Mouse (Mus musculus) gastrocnemius, postnatal 4 days (tissue): ENCODE results near the gene Scfd2. TPM values are rescaled to one million over a fixed set of nuclear protein-coding genes. Genes with fewer than 3 reads are reported as not detected.
A peak's percentile ranks its signal among the peaks of the same experiment; 100 is the strongest.

Experiments used
- DNase-seq, 2 experiments: peaks; one replicate each; pipeline ENCODE4 v3.0.0; 2021 to 2022; ENCODE audit warnings: low spot score in 2 of 2, mixed read lengths in 2 of 2
- total RNA-seq, 2 experiments: library from RNA; stranded (reverse); gene quantifications; 2 replicates each; pipeline ENCODE4 v1.2.3; 2021

The Scfd2 gene
- total RNA-seq, 2 experiments from 2014 or later = 14.2 to 14.3 TPM

GRCm38 (mm10) chr5:74206649-74207048, 324.9 kb downstream of the Scfd2 start:
- no peak for DNase-seq

- no peak for DNase-seq
Measured at GRCm38 (mm10) chr5:74206038-74206437, 325.5 kb downstream of the Scfd2 start.

GRCm38 (mm10) chr5:74205509-74205908, 326.1 kb downstream of the Scfd2 start:
- DNase-seq = no peak

GRCm38 (mm10) chr5:74204465-74204864, 327.1 kb downstream of the Scfd2 start:
- DNase-seq = no peak

GRCm38 (mm10) chr5:74202515-74202914, 329.0 kb downstream of the Scfd2 start:
- no peak for DNase-seq

GRCm38 (mm10) chr5:74201570-74202357, 329.8 kb downstream of the Scfd2 start:
- DNase-seq = peak in 1 of 2 experiments; percentile 41

- no peak for DNase-seq
Measured at GRCm38 (mm10) chr5:74200481-74200880, 331.1 kb downstream of the Scfd2 start.

GRCm38 (mm10) chr5:74199793-74200192, 331.8 kb downstream of the Scfd2 start:
- DNase-seq = no peak

GRCm38 (mm10) chr5:74198446-74198845, 333.1 kb downstream of the Scfd2 start:
- DNase-seq = no peak

- DNase-seq = no peak
Measured at GRCm38 (mm10) chr5:74197541-74198330, 333.8 kb downstream of the Scfd2 start.

GRCm38 (mm10) chr5:74196307-74196618, 335.3 kb downstream of the Scfd2 start:
- DNase-seq = no peak

GRCm38 (mm10) chr5:74195614-74196306, 335.8 kb downstream of the Scfd2 start:
- DNase-seq = no peak

GRCm38 (mm10) chr5:74194841-74195613, 336.5 kb downstream of the Scfd2 start, which contains the start of gene Rasl11b:
Gene Rasl11b (plus strand): TSS chr5:74195286.
- DNase-seq = peak; percentile 94

GRCm38 (mm10) chr5:74194027-74194840, 337.3 kb downstream of the Scfd2 start:
- no peak for DNase-seq

GRCm38 (mm10) chr5:74193626-74194025, 337.9 kb downstream of the Scfd2 start:
- DNase-seq = no peak

GRCm38 (mm10) chr5:74193008-74193407, 338.6 kb downstream of the Scfd2 start:
- no peak for DNase-seq

- DNase-seq = no peak
Measured at GRCm38 (mm10) chr5:74190911-74191310, 340.6 kb downstream of the Scfd2 start.

GRCm38 (mm10) chr5:74190161-74190491, 341.4 kb downstream of the Scfd2 start:
- peak in 1 of 2 experiments; percentile 44 for DNase-seq

GRCm38 (mm10) chr5:74189484-74190160, 341.9 kb downstream of the Scfd2 start:
- DNase-seq = no peak

- no peak for DNase-seq
Measured at GRCm38 (mm10) chr5:74188886-74189285, 342.7 kb downstream of the Scfd2 start.
